Mouse (Mus musculus) CD4-positive helper T cell, adult 2 months (primary cell): Measurements from ENCODE around the gene Otud5.
"Not testable (repeated sequence)": the region's sequence is repeated elsewhere in the genome, so short reads cannot be mapped to it uniquely, and the experiment has no call there.

Experiments
- DNase-seq: peaks from one replicate; pipeline ENCODE4 v3.0.0-alpha.2; 2012; ENCODE audit warnings: low read depth, missing footprints, low spot score

The Otud5 gene

DNA sequence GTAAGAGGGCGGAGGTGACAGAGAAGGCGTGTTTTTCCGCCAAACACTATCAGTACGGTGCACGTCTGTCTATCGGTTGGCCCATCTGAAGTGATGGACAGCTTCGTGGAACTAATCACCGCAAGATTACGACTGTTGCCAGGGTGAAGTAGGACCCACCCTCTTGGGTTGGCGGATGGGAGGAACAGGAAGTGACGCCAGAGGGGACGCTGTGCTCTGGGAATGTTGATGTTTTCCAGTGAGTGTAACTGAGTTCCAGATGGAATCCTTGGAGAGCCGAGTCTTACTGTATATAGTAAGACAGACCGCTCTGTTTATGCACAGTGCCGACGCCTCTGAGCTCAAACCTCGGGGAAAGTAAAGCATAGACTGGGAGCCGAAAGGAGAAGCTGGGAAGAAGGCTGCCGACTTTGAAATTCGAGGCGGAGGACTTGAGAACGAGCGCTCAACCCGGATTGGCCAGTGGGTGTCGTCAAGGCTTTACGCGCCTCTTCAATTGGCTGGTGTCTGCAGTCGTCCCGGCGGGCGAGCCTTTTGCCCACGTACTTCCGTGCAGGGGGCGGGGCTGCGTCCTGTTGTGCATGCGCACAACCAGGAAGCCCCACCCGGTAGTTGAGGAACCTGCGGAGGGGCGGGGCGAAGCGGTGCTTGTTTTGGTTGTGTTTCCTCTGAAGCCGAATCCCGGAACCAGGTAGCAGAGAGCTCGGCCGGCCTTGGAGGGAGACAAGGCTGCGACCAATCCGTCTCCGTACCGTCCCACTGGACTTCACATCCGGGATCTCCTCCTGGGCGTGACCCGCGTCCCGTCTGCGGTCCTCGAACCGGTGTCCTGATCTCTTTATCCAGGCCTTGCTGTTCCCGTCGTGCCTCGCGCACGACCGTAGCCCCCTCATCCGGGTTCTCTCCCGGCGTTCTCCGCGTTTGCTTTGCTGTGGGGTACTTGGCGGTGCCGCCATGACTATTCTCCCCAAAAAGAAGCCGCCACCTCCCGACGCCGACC is at the start of gene Otud5:
Otud5 (plus strand) TSS at position 202 of the 1,000 bp plus-strand sequence.
- DNase-seq = peak; percentile 99

DNA sequence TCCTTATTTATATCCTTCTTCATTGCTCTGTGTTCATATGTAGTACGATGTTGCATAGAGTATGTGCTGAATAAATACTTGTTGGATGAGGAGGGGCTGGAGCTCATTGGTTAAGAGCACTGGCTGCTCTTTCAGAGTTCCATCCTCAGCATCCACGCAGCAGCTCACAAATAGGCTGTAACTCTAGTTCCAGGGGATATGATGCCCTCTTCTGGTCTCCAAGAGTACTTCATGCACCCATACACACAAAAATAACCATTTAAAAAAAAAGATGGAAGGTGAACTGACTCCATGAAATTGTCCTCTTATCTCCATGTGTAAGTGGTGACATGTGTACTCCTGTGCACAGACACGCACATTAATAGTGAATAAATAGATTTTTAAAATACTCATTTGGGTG is 47.8 kb upstream of the Otud5 start:
- DNase-seq = peak; percentile 35

DNA sequence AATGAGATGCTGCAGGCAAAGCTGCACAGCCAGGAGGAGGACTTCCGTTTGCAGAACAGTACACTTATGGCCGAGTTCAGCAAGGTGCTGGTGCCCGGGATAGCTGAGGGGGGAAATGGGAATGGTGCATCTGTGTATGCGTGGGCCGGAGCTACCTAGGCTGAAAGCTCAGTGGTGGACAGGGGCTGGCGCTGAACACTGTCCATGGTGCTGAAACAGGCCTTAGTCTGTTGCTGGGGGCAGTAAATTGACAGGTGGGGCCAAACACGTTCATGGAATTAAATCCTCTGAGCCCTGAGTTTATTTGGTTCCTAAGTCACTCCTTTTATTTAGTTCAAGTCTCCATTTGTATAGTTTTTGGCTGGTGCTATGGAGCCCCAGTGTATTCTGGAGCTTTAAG is 46.1 kb upstream of the Otud5 start:
- DNase-seq = no peak

DNA sequence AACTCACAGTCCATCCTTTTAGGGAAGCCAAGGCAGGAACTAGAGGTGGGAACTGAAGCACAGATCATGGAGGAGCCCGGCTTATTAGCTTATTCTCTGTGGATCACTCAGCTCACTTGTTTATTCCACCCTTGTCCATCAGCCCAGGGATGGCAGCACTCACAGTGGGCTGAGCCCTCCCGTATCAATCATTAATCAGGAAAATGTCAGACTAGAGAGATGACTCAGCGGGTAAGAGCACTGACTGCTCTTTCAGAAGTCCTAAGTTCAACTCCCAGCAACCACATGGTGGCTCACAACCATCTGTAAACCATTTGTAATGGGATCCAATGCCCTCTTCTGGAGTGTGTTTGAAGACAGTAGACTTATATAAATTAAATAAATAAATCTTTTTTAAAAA is 43.8 kb upstream of the Otud5 start:
- no peak for DNase-seq

DNA sequence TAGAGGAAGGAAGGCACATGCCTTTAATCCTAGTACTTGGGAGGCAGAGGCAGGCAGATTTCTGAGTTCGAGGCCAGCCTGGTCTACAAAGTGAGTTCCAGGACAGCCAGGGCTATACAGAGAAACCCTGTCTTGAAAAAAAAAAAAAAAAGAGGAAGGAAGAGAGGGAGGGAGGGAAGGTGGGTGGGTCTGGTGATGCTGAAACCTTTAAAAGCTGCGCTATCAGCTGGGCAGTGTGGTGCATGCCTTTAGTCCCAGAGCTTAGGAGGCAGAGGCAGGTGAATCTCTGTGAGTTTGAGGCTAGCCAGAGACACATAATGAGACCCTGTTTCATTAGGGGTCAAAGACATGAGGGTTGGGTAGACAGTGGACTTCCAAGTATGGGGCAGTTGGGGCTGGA is 39.0 kb upstream of the Otud5 start:
- DNase-seq = not testable (repeated sequence)

DNA sequence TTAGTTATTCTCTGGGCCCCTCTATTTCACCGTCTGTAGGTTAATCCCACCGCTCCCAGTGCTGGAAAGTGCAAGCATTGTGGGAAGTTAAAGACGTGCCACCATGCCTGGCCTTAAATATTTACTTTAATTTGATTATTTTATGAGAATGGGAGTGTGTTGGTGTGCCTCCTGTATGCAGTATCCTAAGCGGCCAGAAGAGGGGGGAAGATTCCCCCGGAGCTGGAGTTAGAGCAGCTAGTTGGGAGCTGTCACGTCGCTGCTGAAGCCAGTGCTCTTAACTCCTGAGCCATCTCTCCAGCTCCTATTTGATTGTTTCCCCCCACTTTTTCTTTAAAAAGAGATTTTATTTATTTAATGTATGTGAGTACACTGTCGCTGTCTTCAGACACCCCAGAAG is 26.1 kb upstream of the Otud5 start:
- peak; percentile 12 for DNase-seq

DNA sequence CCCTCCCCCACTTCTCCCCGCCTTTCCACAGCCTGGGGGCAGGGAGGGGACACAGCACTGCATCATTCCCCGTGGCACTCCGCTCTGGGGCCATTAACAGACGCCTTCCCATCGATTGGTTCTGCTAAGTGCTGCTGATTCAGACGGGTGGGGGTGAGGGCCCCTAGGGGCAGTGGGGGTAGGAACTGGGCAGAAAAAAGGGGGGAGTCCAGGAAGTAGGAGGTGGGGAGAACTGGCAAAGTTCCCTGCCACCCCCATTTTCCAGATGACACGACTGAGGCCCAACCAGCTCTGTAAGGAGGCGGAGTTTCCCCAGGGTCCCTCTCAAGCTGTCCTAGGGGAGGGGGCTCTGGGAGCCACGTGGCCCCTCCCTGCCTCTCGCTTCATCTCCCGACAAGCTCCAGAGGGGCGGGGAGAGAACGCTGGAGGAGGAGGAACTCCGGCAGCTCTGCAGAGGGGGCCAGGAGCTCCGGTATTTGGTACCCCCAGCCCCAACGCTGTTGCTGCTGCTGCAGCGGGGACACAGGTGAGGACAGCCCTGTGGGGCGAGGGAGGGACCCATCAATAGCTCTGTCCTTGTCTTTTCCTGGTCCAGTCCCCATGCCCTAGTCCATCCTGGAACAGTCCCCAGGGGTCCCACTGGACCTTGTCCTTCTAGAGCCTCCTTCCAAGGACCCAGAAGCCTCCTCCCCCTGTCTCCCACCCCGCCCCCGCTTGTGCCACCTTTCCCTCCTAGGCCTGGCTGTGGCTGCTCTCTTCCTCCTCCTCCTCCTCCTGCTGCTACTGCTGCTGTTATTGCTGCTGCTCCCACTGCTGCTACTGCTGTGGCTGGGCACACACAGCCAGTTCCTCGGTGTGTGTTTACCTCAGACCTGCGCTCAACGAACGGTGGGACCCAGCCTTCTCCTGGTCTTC is 19.0 kb upstream of the Otud5 start, which contains the start of gene Kcnd1:
Kcnd1 (plus strand) TSS at position 425 of the 915 bp plus-strand sequence.
- DNase-seq = peak; percentile 7

DNA sequence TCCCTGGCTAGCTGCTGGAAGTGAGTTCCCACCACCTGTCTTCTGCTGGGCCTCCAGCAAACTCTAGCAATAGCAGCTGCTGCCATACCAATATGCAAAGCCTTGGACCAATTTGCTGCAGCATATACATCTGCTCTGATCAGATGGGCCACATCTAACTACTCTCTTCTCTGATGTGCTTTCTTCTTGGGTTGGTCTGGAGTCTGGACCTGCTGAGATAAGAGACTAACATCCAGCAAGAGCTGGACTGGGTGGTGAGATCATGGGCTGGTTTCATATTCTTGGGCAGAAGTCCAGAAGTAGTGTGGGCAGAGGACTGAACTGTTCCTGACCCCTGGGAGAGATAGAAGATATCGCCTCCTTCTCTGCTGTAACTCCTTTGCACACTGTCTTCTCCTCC is 4.0 kb upstream of the Otud5 start:
- DNase-seq = no peak

DNA sequence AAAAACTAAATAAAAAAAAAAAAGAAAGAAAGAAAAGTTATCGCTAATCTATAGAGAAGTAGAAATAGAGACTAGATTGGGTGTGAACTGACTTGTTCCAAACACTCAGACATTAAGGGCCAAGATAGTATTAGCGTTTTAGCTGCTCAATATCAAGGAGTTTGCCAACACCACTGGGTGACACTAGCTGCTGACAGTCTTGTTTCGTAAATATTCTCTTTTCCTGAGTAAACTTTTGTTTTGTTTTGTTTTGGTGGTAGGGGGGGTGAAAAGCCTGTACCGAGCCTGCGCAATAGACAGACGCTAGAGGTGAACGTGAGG is 362 bp upstream of the Otud5 start:
- DNase-seq = no peak

DNA sequence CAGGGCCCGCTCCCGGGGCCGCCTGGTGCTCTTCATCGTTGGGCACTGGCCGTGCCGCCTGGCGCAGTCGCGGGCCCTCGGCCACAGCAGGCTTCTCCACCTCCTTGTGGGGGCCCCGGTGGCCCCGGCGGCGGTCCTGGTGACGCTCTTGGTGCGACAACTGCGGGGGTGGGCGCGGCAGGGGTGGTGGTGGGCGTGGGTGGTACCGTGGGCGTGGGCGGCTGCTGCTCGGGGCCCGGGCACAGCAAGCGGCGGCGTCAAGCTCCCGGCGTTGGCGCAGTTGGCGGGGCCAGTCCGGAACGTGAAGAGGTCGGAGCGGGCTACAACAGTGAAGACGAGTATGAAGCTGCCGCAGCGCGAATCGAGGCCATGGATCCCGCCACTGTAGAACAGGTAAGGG is 1.2 kb downstream of the Otud5 start:
- peak; percentile 56 for DNase-seq

DNA sequence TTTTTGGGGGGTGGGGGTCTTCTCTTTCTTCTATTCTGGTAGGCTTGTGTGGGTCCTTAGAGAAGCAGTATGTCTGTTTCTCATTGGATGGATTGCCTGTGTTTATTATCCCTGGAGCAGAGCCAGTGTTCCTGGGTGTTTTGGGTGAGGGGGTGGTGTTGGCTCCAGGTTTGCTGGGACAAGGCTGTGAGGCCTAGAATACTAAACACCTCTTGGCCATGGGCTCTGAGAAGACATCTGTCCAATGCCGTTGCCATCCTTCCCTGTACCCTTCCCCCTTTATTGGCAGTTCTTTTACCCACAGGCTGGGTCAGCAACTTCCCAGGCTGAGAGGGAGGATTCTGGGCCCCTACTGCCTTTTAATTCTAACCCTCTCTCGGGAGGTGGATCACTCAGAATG is 6.7 kb downstream of the Otud5 start:
- DNase-seq = no peak

DNA sequence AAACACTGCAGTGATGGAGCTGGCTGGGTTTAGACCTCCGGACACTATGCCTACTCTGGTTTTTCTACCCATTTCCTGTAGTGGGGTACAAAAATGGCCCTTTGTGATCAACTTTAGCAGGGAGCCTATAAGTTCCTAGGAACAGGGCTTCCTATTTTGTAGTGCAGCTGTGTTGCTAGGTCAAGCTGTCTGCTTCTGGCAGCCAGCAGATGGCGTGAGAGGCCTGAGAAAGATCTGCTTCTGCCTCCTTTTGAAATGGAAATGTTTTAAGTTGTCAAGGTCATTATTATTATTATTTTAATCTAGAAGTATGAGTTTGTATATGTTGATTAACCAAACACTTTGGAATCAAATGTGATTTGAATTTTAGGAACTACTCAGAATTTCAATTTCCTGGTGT is 13.4 kb downstream of the Otud5 start:
- DNase-seq = peak; percentile 64

DNA sequence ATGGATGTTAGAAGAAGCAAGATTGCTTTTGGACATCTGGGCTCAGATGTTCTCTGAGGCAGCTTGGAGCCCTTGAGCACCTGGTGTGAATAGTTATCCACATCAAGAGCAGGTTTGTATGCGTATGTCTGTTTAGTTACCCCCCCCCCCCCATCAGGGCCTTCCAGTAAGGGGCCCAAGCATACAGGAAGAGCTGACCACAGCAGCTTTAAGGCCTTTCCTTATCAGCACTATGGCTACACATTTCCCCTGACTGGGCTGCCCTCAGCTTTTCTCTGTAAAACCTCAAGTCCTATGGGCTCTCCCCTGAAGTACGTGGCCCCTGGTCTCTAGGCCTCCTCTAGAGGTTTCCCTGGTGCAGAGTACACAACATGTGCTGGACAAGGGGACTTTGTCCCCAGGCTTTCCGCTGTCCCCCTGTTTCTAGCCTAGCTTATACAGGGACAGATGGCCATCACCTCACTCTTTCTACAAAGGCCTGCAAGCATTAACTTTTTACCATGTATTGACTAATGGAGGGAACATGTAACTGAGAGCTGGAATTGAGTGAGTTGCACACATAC is 18.1 kb downstream of the Otud5 start:
- no peak for DNase-seq

DNA sequence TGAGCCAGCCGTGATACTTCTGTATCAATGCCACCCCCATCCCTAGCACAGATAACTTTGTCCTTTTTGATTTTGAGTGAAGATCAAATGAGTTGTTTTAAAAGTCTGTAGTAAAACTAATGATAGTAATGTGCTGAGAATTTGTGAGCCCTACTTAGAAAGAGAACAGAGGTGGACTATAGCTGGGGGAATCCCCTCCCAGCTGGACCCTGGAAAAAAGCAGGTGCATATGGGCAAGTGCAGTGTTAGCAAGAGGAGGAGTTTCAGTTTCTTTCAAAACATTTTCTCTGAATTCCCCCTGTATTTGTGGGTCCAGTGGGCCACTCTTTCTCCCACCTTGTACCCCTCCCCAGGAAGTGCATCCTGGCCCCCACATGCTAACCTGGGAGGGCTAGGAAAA is 22.0 kb downstream of the Otud5 start:
- DNase-seq = no peak

DNA sequence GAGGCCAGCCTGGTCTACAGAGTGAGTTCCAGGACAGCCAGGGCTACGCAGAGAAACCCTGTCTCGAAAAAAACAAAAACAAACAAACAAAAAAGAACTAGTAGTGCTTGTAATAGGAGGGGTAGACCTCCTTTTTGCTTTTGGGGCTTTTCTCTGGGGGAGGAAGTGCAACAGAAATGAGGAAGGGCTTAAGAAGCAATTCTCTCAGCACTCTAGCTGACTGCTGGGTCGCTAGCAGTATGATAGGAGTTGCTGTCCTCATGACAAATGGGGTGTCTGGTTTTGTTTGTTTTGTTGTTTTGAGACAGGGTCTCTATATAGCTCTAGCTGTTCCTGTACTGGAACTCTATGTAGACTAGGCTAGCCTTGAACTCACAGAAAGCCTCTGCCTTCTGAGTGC is 23.4 kb downstream of the Otud5 start:
- DNase-seq = no peak

DNA sequence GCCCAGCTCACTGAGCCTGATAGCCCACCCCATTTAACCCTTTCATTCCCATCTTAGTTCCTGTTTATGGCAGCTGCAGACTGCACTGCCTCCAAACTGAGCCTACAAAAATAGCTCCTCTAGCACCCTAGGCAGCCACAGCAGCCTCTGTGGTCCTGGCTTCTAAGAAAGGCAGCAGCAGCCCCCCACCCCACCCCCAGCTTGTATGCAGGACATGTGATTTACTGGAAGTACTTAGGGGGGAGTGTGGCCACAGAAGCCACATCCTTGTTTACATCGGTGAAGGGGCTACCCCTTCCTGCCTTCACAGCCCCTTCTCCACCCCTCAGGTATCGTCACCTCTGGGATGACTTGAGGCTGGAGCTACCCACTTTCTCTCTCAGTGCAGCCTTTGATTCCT is 24.2 kb downstream of the Otud5 start:
- peak; percentile 86 for DNase-seq

DNA sequence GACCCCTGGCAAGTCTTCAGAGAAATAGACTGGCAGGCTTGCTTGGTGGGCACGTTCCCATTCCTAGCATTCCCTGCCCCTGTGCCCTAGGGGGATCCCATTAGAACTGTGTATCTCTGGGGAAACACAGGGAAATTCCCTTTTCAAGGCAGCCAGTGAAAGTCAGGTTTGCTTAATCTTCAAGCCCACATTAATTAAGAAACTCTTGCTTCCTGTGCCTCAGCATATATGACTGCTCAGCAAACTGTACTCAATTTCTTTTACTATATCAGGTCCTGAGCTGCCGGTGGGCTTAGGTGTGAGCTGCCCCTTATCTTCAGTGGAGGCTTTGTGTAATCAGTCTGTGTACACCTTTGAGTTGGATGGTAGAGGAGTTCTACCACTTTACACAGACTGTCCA is 24.6 kb downstream of the Otud5 start:
- DNase-seq = peak; percentile 58

DNA sequence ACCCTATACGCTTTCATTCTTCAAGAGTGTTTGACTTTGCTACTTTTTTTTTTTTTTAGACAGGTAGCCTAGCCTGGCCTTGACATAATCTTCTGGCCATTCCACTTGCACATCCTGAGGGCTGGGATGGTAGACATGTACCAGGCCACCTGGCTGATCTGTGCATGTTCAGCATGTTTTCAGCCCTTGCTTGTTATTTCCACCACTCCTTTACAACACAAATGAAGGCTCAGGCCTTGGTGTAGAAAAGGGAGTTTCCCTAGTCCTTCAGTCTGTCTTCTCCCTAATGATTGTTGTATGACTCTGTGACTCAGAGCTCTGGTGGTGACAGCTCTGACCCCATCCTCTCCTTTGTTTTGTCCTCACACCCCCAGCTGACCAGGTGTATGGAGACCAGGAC is 26.0 kb downstream of the Otud5 start:
- DNase-seq = no peak

DNA sequence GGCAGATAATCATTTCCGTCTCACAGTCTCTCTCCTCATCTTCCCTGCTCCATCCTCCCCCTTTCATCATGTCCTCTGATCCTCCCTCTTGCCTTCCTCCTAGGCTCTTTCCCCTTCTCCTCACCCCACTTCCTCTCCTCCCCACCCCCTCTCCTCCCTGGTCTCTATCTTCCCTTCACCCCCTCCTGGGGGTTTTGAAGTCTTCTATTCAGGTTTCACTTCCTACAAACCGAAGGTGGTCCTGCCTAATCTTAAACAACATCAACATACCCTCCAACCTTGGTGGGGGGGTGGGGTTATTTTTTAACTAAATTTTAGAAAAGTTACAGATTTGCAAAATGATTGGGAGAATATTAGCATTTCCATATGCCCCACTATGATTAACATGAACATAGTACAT is 27.3 kb downstream of the Otud5 start:
- DNase-seq = no peak

DNA sequence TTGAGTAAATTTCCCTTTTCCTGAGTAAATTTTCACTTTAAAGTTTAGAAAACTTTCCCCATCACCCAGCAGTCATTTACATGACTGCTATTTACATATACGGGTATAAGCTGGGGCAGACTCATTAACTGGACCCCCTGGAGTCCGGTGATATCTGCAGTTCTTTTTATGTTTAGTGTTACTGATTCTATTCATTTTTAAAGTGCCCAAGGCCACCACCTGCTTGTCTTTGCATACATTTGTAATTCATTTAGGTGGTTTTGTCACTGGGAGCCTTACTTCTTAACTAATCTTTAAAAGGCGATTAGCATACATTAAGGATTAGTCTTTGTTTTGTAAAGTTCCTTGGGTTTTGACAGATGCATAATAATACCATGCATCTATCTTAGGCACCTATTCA is 28.7 kb downstream of the Otud5 start:
- no peak for DNase-seq

DNA sequence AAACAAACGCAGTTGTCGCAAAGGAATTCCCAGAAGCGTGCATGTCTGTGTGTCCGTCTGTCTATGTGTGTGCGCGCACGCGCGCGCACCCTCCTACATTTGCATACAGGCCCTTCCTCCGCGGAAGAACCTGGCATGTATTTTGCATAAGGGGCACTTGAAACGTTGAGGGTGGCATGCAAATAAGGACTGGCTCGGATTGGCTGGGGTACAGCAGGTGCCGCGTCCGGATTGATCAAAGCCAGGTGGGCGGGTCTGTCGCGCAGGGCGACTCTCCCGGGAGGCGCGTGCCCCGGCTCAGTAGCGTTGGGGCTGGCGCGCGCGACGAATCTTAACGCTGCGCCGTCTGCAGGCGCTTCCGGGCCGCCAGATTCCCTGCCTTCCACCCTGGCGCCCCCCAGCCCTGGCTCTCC is 36.8 kb downstream of the Otud5 start, which contains the start of gene Pim2:
Pim2 (plus strand) TSS at position 256 of the 413 bp plus-strand sequence.
- peak; percentile 95 for DNase-seq

DNA sequence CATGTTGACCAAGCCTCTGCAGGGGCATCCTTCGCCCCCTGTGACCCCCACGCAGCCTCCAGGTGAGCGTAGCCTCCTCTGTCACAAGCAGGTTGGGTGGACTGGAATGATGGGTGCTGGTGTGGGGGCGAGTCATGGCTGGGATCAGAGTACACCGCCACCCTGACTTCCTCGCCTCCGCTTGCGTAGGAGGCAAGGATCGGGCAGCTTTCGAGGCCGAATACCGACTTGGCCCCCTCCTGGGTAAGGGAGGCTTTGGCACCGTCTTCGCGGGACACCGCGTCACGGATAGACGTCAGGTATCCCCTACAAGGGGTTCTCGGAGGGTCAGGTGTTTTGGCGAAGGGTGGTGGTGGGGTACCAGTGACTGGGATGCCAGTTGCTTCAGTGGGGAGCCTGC is 37.3 kb downstream of the Otud5 start:
- DNase-seq = peak; percentile 61
